Mouse (Mus musculus): ENCODE data around the gene Slc17a9.

DNA sequence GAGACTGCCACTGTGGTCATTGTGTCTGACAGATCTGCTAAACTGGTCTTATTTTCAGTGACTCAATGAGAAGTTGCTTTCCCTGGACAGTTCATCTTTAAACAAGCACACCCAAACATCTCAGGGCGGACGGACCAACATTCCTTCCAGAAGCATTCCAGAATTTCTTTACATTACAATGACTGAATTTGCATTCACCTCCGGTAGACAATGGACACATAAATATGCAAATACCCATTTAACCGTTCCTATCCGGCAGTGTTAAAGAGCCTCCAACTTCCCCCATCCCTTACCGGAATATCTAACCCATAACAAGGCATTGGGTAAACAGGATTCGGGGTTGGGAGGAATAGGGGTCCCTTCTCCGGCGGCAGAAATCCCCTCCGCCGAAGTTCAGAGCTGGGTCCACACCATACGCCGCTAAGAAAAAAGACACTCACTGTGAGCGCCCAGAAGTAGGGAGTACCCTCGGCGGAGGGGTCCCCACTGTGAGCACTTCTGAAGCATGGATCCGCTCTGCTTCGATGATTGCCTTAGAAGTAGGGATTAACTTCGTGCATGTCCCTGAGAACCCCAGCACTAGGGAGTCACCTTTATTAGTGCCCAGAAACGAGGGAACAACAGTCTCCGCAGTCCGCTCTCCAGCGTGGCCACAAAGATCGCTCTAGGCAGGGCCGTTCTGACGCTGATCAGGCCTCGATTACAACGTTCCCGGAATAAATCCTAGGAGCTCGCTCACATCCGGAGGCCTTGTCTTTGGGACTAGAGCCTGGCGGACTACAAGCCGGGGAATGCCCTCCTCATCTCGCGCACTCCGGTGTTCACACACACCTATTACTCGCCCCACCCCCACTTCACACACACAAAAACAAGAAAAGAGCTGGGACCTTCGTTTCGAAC, 15.8 kb upstream of the Slc17a9 start:
- TF ChIP-seq POLR2A (IDR thresholded peaks at IDR 0.05; ENCODE audit: insufficient read depth, low read depth, low read length) (0 out of 2 replicates have a peak, but pooled peaks have one; percentile 0), CTCF (IDR thresholded peaks at IDR 0.05; ENCODE audit: insufficient read depth, low read depth, low read length) (no peak)

Data from olfactory bulb, adult 2 months (tissue).